Comparison of ENCODE assay signal across 35 mouse cellular contexts in the genomic region with DNA sequence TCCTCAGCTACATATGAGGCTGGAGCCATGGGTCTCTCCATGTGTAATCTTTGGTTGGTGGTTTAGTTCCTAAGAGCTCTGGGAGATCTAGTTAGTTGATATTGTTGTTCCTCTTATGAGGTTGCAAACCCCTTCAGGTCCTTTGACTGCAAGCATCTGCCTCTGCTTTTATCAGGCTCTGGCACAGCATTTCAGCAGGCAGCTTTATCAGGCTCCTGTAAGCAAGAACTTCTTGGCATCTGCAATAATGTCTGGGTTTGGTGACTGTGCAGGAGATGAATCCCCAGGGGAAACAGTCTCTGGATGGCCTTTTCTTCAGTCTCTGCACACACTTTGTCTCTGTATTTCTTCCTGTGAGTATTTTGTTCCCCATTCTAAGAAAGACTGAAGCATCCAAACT.
"Had no signal": no experiment of that assay in that cellular context is flagged by ENCODE, and none has a peak within 500 bp of the region (broad histone marks: within the 10 kb centered on the region; RNA-seq: fewer than 3 reads in every experiment).

No protein-coding gene starts in this region.

- H3K27me3 ChIP-seq: heart, embryonic 12.5 days; heart, embryonic 13.5 days; heart, embryonic 15.5 days; hindbrain, embryonic 12.5 days; hindbrain, embryonic 15.5 days; intestine, embryonic 15.5 days; kidney, embryonic 15.5 days had no signal

- H3K4me2 ChIP-seq: heart, embryonic 11.5 days; heart, embryonic 12.5 days; heart, embryonic 13.5 days; heart, embryonic 15.5 days; hindbrain, embryonic 12.5 days; hindbrain, embryonic 14.5 days; hindbrain, embryonic 15.5 days; intestine, embryonic 15.5 days; kidney, embryonic 15.5 days had no signal

- H3K4me1 ChIP-seq: heart, embryonic 10.5 days; heart, embryonic 12.5 days; heart, embryonic 13.5 days; heart, embryonic 15.5 days; hindbrain, embryonic 10.5 days; hindbrain, embryonic 12.5 days; hindbrain, embryonic 15.5 days; intestine, embryonic 15.5 days; kidney, embryonic 15.5 days had no signal

- ATAC-seq: hindbrain, embryonic 16.5 days; hindbrain, postnatal 0 days; inflammation-experienced regulatory T-cells, adult 6 months; intestine, embryonic 15.5 days; intestine, embryonic 16.5 days; intestine, postnatal 0 days had no signal

- H3K4me3 ChIP-seq: heart, embryonic 10.5 days; heart, embryonic 12.5 days; heart, embryonic 13.5 days; heart, embryonic 15.5 days; hindbrain, embryonic 10.5 days; hindbrain, embryonic 12.5 days; hindbrain, embryonic 15.5 days; intestine, embryonic 15.5 days; kidney, embryonic 15.5 days; layer of hippocampus, adult 2 months; left cerebral cortex, adult 2 months had no signal

- DNase-seq: heart, postnatal 10 days; heart, postnatal 14 days; heart, postnatal 36 days; heart, postnatal 4 days; kidney, adult 11 months; kidney, adult 18-20 months; kidney, adult 2 months; kidney, adult 8-10 months; kidney, adult 9 months; kidney, postnatal 10 days; kidney, postnatal 14 days; kidney, postnatal 25 days; kidney, postnatal 36 days; kidney, postnatal 4 days; layer of hippocampus, adult 9-11 months; layer of hippocampus, postnatal 36 days had no signal

- H3K9me3 ChIP-seq: heart, embryonic 10.5 days; heart, embryonic 12.5 days; heart, embryonic 13.5 days; heart, embryonic 15.5 days; hindbrain, embryonic 10.5 days; hindbrain, embryonic 12.5 days; hindbrain, embryonic 15.5 days; intestine, embryonic 15.5 days; kidney, embryonic 15.5 days had no signal

- H3K36me3 ChIP-seq: heart, embryonic 10.5 days; heart, embryonic 12.5 days; heart, embryonic 13.5 days; heart, embryonic 15.5 days; hindbrain, embryonic 10.5 days; hindbrain, embryonic 12.5 days; hindbrain, embryonic 15.5 days; intestine, embryonic 15.5 days; kidney, embryonic 15.5 days had no signal

- H3K27ac ChIP-seq: heart, embryonic 10.5 days; heart, embryonic 13.5 days; heart, embryonic 15.5 days; hindbrain, embryonic 10.5 days; hindbrain, embryonic 12.5 days; hindbrain, embryonic 14.5 days; hindbrain, embryonic 15.5 days; hindbrain, postnatal 0 days; intestine, embryonic 15.5 days; kidney, embryonic 15.5 days; kidney, postnatal 0 days; layer of hippocampus, adult 2 months; left cerebral cortex, adult 2 months had no signal

- H3K9ac ChIP-seq: heart, embryonic 12.5 days; heart, embryonic 13.5 days; heart, embryonic 15.5 days; hindbrain, embryonic 12.5 days; hindbrain, embryonic 14.5 days; hindbrain, embryonic 15.5 days; intestine, embryonic 15.5 days; kidney, embryonic 15.5 days had no signal
